Mouse (Mus musculus) spleen, adult 2 months (tissue): ENCODE data around the gene Traf2. TPM values are rescaled to one million over a fixed set of nuclear protein-coding genes. Genes with fewer than 3 reads are reported as not detected.
A peak's percentile ranks its signal among the peaks of the same experiment; 100 is the strongest.
"Not testable (repeated sequence)": the region's sequence is repeated elsewhere in the genome, so short reads cannot be mapped to it uniquely, and the experiment has no call there.

Experiments used
- DNase-seq, 2 experiments: peaks; one replicate each; pipeline versions ENCODE4 v3.0.0 to v3.0.0-alpha.2; 2012 to 2021; ENCODE audit warnings: low spot score in 2 of 2, low read depth in 1 of 2
- H3K27ac ChIP-seq: fragments of 200-500 bp; 2 replicates; pipeline ENCODE4 v1.5.1; 2012; ENCODE audit warnings: low read length, inconsistent platforms; ENCODE audit not compliant: insufficient read depth
- H3K27me3 ChIP-seq: fragments of 200-500 bp; 2 replicates; pipeline ENCODE4 v1.6.1; 2012; ENCODE audit warnings: mild to moderate bottlenecking, moderate library complexity, low read length, inconsistent platforms; ENCODE audit not compliant: control insufficient read depth, insufficient read depth
- H3K36me3 ChIP-seq: fragments of 200-500 bp; 2 replicates; pipeline ENCODE4 v1.6.1; 2012; ENCODE audit warnings: mild to moderate bottlenecking, low read length, inconsistent platforms; ENCODE audit not compliant: control insufficient read depth, insufficient read depth
- H3K4me1 ChIP-seq: fragments of 200-500 bp; 2 replicates; pipeline ENCODE4 v1.6.1; 2011; ENCODE audit warnings: inconsistent platforms; ENCODE audit not compliant: control insufficient read depth, insufficient read depth, insufficient read length
- H3K4me3 ChIP-seq: fragments of 200-500 bp; 2 replicates; pipeline ENCODE4 v1.5.1; 2011; ENCODE audit warnings: mild to moderate bottlenecking, inconsistent platforms; ENCODE audit not compliant: insufficient read depth, insufficient read length; ENCODE audit errors: extremely low read depth
- CTCF ChIP-seq: fragments of 200-500 bp; IDR thresholded peaks from 2 replicates; pipeline ENCODE4 v1.5.1; 2011; ENCODE audit warnings: mild to moderate bottlenecking, inconsistent platforms; ENCODE audit not compliant: insufficient read depth, insufficient read length, insufficient replicate concordance; ENCODE audit errors: extremely low read depth
- POLR2A ChIP-seq: fragments of 200-500 bp; IDR thresholded peaks from 2 replicates; pipeline ENCODE4 v1.6.1; 2011; ENCODE audit warnings: low read depth, low read length, inconsistent platforms
- WGBS: fragments of 180-500 bp; shearing (Covaris S2); methylation state at CpG from one replicate; pipeline ENCODE4 v1.1.7; 2018; 5-methylcytosine and 5-hydroxymethylcytosine counted together
- polyA plus RNA-seq: library from polyadenylated mRNA; depleted of rRNA; stranded (reverse); fragments of >200 nt; gene quantifications from 2 replicates; pipeline ENCODE4 v1.2.3, GENCODE M21; 2012

Traf2 gene
- polyA plus RNA-seq, 1 experiment, result 21.6 TPM

DNA sequence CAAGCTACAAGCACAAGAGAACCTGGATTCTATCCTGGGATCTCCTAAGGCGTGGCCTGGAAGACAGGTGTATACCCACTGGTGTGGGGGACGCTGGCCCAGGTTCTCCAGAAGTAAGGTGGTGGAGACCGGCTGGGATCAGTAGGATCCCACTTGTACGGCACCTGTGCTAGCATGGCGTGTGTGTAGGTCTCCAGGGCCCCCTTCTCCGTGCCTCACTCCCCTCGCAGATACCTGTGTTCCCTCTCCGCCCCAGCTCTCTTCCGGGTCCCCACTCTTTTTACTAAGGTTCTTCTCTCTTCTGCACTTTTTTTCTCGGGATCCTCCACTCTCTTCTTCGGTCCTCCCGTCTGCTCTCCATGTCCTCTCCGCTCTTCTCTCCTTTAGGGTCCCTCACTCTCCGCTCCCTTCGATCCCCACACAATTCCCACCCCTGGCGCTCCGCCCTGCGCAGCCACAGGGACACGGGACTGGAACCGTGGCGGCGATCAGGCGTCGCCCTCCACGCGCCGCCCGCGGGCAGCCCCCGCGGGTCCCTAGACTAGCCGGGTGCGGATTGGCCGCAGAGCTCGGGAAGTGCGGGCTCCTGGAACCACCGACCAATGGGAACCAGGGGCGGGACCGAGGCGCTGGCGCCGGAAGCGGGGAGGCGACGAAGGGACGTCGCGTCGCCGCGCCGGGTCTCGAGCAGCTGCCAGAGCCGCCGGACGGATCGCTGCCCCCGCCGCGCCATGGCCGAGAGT, 10.7 kb upstream of the Traf2 start, which contains the start of gene Edf1:
Gene Edf1, plus strand, starts transcription at position 627 of the 743 bp plus-strand sequence.
- WGBS, result under 1% methylated on average over 61 of the region's 61 CpGs
- H3K27me3 ChIP-seq, result no peaks in the 10 kb centered on the region
- peaks cover 8% of the 10 kb centered on the region; the same call in 1 of the 2 replicates for H3K4me1 ChIP-seq
- DNase-seq, result peak; percentile 73 to 92
- peak within 1 kb of the TSS; percentile 75 for H3K27ac ChIP-seq
- peaks cover 18% of the 10 kb centered on the region for H3K36me3 ChIP-seq
- TF ChIP-seq POLR2A, result peak; percentile 66
- TF ChIP-seq CTCF, result no peak
- H3K4me3 ChIP-seq, result peak within 1 kb of the TSS; percentile 78

DNA sequence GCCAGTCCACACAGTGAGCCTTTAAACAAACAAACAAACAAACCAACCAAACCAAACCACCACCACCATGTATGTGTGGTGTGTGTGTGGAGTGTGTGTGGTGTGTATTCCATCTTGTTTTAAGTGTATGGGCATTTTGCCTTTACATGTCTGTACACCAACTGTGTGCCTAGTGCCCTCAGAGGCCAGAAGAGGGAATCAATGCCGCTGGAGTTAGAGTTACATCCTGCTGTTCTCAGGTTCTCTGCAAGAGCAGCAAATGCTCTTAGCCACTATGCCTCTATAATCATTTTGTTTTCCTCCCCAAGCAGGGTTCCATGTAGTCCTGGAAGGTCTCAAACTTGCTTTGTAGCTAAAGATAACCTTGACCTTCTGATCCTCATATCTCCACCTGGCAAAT, 9.6 kb upstream of the Traf2 start:
- no peak overlapping the region for H3K4me3 ChIP-seq
- H3K27ac ChIP-seq, result no peak overlapping the region
- DNase-seq, result no peak
- peaks cover 8% of the 10 kb centered on the region; the same call in 1 of the 2 replicates for H3K36me3 ChIP-seq
- peaks cover 8% of the 10 kb centered on the region; the same call in 1 of the 2 replicates for H3K4me1 ChIP-seq
- 71% methylated on average over 1 of the region's 1 CpGs for WGBS
- TF ChIP-seq POLR2A (no peak), CTCF (no peak)
- no peaks in the 10 kb centered on the region for H3K27me3 ChIP-seq

DNA sequence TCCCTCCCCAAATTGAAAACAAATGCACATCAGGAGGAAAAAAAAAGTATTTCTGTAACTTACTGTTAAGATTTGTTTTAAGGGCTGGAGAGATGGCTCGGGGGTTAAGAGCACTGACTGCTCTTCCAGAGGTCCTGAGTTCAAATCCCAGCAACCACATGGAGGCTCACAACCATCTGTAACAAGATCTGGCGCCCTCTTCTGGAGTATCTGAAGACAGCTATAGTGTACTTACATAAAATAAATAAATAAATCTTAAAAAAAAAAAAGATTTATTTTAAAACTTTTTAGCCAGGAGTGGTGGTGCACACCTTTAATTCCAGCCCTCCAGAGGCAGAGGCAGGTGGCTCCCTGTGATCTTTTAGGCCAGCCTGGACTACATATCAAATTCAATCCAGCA, 8.7 kb upstream of the Traf2 start:
- H3K4me1 ChIP-seq, H3K4me3 ChIP-seq, H3K36me3 ChIP-seq, H3K27me3 ChIP-seq, H3K27ac ChIP-seq, DNase-seq: not testable (repeated sequence)
- 63% methylated on average over 2 of the region's 2 CpGs for WGBS

DNA sequence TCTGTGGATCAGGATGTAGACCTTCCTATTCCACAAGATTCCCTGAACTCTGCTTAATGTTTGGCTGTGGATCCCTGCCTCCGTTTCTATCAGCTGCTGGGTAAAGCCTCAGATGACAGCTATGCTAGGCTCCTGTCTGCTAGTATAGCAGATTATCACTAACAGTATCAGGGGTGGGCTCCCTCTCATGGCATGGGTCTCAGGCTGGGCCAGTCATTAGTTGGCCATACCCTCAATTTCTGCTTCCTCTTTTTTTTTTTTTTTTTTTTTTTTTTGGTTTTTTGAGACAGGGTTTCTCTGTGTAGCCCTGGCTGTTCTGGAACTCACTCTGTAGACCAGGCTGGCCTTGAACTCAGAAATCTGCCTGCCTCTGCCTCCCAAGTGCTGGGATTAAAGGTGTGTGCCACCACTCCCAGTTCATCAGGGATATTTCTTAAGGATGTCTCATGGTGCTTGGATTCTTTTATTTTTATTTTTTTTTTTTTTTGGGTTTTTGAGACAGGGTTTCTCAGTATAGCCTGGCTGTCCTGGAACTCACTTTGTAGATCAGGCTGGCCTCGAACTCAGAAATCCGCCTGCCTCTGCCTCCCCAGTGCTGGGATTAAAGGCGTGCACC, 6.5 kb upstream of the Traf2 start:
- H3K27me3 ChIP-seq, DNase-seq, H3K36me3 ChIP-seq, H3K4me3 ChIP-seq, H3K27ac ChIP-seq: not testable (repeated sequence)
- 87% methylated on average over 4 of the region's 4 CpGs for WGBS
- peaks cover 13% of the 10 kb centered on the region; the same call in 1 of the 2 replicates for H3K4me1 ChIP-seq

DNA sequence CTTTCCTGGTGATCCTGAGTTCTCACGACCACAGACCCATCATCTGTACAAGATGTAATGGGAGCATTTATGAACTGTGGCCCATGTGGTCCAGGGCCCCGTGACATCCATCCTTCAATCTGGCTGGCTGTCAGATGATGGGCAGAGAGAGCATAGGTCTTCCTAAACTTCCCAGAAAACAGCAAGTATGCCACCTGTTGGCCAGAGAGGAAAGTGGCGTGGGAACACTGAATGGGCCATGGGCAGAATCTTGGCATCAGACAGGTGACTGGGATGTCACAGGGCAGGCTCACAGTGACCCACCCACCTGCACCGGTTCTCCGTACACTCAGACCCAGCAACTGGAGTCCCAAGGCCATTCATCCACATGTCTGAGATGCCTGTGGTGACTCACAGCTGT, 4.4 kb upstream of the Traf2 start:
- Histone ChIP-seq H3K27me3 (no peaks in the 10 kb centered on the region), H3K4me1 (peaks cover 12% of the 10 kb centered on the region; the same call in 1 of the 2 replicates), H3K36me3 (no peaks in the 10 kb centered on the region), H3K27ac (no peak overlapping the region), H3K4me3 (no peak overlapping the region)
- WGBS, result 41% methylated on average over 5 of the region's 5 CpGs
- TF ChIP-seq CTCF, result peak; percentile 57; the same call in 1 of the 2 replicates
- TF ChIP-seq POLR2A, result no peak
- DNase-seq, result peak in 1 of 2 experiments; percentile 63

DNA sequence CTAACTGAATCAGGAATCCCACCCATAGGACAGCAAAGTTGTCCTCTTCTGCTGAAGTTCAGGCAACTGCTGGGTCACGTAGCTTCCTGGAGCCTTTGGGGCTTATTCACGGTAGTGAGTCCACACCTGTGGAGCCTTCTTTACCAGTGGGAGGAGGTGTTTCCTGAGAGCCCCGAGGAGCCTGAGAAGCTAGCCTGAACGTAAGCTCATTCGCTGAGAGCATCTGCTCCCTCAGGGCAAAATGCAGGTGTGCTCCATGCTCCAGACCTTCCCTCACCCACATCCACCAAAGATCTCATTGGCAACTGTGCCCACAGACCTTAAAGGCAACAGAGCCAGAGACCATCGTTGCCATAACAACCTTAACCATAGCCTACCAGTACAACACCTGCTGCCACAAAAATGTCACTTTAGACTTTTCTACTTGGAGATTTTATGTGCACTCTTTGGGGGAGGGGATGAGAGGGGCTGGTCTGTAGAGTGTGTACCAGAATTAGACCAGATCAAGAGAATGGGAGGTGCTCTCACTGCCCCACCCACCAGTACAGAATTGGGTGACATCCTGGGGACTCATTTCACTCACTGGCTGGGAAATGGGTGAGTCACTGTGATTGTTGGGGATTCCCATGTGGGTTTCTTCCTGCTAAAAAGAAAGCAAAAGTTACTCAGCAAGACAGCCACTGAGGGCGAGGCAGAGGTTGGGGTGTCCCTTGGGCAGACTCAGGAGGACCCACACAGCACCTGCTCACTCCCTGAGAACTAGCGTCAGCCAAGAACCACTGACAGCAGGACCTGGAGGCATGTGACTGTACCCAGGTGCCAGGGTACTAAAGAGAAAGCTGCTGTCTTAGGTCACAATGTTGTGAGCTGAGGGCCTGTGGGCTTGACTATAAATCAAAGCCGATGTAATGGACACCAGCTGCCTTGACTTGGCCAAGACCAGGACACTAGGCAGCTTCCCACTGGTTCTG, 2.6 kb upstream of the Traf2 start:
- WGBS, result 24% methylated on average over 9 of the region's 9 CpGs
- TF ChIP-seq CTCF (no peak), POLR2A (no peak)
- peak; percentile 38 to 67 for DNase-seq
- H3K4me1 ChIP-seq, result peaks cover 20% of the 10 kb centered on the region
- H3K27ac ChIP-seq, result peak overlapping the region; percentile 64
- no peak overlapping the region for H3K4me3 ChIP-seq
- no peaks in the 10 kb centered on the region for H3K27me3 ChIP-seq
- H3K36me3 ChIP-seq, result no peaks in the 10 kb centered on the region
